Mouse (Mus musculus): ENCODE data around the gene 1110032A03Rik. TPM values are rescaled to one million over a fixed set of nuclear protein-coding genes. Genes with fewer than 3 reads are reported as not detected.

The 1110032A03Rik gene
- polyA plus RNA-seq, 1 experiment from 2014 or later: 56.2 TPM

DNA sequence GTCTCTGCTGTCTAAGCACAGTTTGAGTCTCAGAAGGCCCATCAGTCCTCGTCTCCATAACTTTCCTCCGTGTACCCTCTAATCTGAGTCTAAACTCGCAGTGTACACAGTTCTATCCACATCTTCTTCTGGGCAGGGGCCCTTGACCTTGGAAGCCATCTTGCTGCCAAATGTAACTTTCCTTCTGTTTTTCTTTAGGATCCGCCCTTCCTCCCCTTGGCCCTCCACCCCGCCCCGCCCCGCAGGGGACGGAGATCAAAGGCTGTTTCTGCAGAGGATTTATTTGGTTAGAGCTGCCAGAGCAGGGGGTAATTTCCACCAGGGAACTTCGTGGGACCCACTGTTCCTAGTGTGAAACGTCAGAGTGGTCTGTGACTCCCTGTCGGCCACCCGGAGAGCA lies 54.3 kb downstream of the 1110032A03Rik start:
- Histone ChIP-seq H3K4me2 (ENCODE audit: low read length) (no peak overlapping the region), H3K4me3 (replicated peaks; ENCODE audit: low read depth, low read length) (no peak overlapping the region), H3K27me3 (ENCODE audit: control insufficient read depth, insufficient read depth, low read length) (no peaks in the 10 kb centered on the region), H3K9me3 (ENCODE audit: control insufficient read depth, low read length) (no peaks in the 10 kb centered on the region), H3K27ac (replicated peaks; ENCODE audit: low read depth, low read length) (no peak overlapping the region), H3K9ac (replicated peaks; ENCODE audit: low read length) (no peak overlapping the region), H3K4me1 (ENCODE audit: control insufficient read depth, insufficient read depth, low read length) (peaks cover 29% of the 10 kb centered on the region), H3K36me3 (ENCODE audit: control insufficient read depth, insufficient read depth, low read length) (peaks cover 7% of the 10 kb centered on the region; the same call in 1 of the 2 replicates)
- 39% methylated on average over 12 of the region's 12 CpGs for WGBS
- DNase-seq: no peak
- ATAC-seq (ENCODE audit: low FRiP score, low TSS enrichment): no peak

DNA sequence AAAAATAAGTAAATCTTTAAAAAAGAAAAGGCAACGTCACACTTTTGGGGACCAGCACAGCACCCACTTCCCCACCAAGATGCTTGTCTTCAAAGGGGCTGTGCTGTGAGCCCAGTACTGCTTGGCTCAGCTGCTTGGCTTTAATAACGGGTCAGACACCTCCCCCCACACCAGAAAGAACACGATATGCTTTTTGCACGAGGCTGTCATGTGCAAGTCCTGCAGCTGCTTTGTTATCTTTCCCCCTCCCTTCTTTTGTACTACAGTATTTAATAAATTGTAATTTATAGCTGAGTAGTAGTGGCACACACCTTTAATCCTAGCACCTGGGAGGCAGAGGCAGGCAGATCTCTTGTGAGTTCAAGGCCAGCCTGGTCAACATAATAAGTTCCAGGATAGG lies 56.4 kb downstream of the 1110032A03Rik start:
- no peak for DNase-seq
- H3K27ac ChIP-seq (replicated peaks; ENCODE audit: low read depth, low read length): no peak overlapping the region
- peaks cover 7% of the 10 kb centered on the region; the same call in 1 of the 2 replicates for H3K36me3 ChIP-seq (ENCODE audit: control insufficient read depth, insufficient read depth, low read length)
- no peak overlapping the region for H3K9ac ChIP-seq (replicated peaks; ENCODE audit: low read length)
- no peak overlapping the region for H3K4me2 ChIP-seq (ENCODE audit: low read length)
- WGBS: 87% methylated on average over 4 of the region's 4 CpGs
- no peak for ATAC-seq (ENCODE audit: low FRiP score, low TSS enrichment)
- no peak overlapping the region for H3K4me3 ChIP-seq (replicated peaks; ENCODE audit: low read depth, low read length)
- H3K27me3 ChIP-seq (ENCODE audit: control insufficient read depth, insufficient read depth, low read length): no peaks in the 10 kb centered on the region
- H3K9me3 ChIP-seq (ENCODE audit: control insufficient read depth, low read length): no peaks in the 10 kb centered on the region
- H3K4me1 ChIP-seq (ENCODE audit: control insufficient read depth, insufficient read depth, low read length): peaks cover 10% of the 10 kb centered on the region; the same call in 1 of the 2 replicates

GRCm38 (mm10) chr9:50714188-50714587 lies 61.1 kb downstream of the 1110032A03Rik start:
- H3K4me1 ChIP-seq (ENCODE audit: control insufficient read depth, insufficient read depth, low read length): no peaks in the 10 kb centered on the region
- H3K4me2 ChIP-seq (ENCODE audit: low read length): no peak overlapping the region
- peaks cover 19% of the 10 kb centered on the region for H3K36me3 ChIP-seq (ENCODE audit: control insufficient read depth, insufficient read depth, low read length)
- no peaks in the 10 kb centered on the region for H3K9me3 ChIP-seq (ENCODE audit: control insufficient read depth, low read length)
- ATAC-seq (ENCODE audit: low FRiP score, low TSS enrichment): no peak
- DNase-seq: no peak
- H3K27ac ChIP-seq (replicated peaks; ENCODE audit: low read depth, low read length): no peak overlapping the region
- H3K4me3 ChIP-seq (replicated peaks; ENCODE audit: low read depth, low read length): no peak overlapping the region
- WGBS: 83% methylated on average over 4 of the region's 4 CpGs
- H3K27me3 ChIP-seq (ENCODE audit: control insufficient read depth, insufficient read depth, low read length): no peaks in the 10 kb centered on the region
- no peak overlapping the region for H3K9ac ChIP-seq (replicated peaks; ENCODE audit: low read length)

Other genes with a start within 250 kb of the 1110032A03Rik start
- gene Pts, start 246.8 kb downstream of the 1110032A03Rik start, polyA plus RNA-seq (2014; fragmentation: Nextera tagmentation; extraction: Ambion mirVana): 118 and 122 TPM in 2 replicates
- gene Il18, start 220.7 kb downstream of the 1110032A03Rik start, polyA plus RNA-seq (2014; fragmentation: Nextera tagmentation; extraction: Ambion mirVana): 21.7 and 23.1 TPM in 2 replicates
- 0.20 and 0.23 TPM in 2 replicates for gene Bco2, start 220.3 kb downstream of the 1110032A03Rik start, polyA plus RNA-seq (2014; fragmentation: Nextera tagmentation; extraction: Ambion mirVana)
- gene Tex12, start 214.2 kb downstream of the 1110032A03Rik start, polyA plus RNA-seq (2014; fragmentation: Nextera tagmentation; extraction: Ambion mirVana): 0.22 and 0.33 TPM in 2 replicates
- gene Sdhd, start 171.7 kb downstream of the 1110032A03Rik start, polyA plus RNA-seq (2014; fragmentation: Nextera tagmentation; extraction: Ambion mirVana): 234 and 235 TPM in 2 replicates
- gene Timm8b, start 171.6 kb downstream of the 1110032A03Rik start, polyA plus RNA-seq (2014; fragmentation: Nextera tagmentation; extraction: Ambion mirVana): 396 and 508 TPM in 2 replicates
- 2.9 and 4.9 TPM in 2 replicates for gene Pih1d2, start 158.2 kb downstream of the 1110032A03Rik start, polyA plus RNA-seq (2014; fragmentation: Nextera tagmentation; extraction: Ambion mirVana)
- gene Nkapd1, start 158.1 kb downstream of the 1110032A03Rik start, polyA plus RNA-seq (2014; fragmentation: Nextera tagmentation; extraction: Ambion mirVana): 24.2 and 25.6 TPM in 2 replicates
- gene Dlat, start 115.7 kb downstream of the 1110032A03Rik start, polyA plus RNA-seq (2014; fragmentation: Nextera tagmentation; extraction: Ambion mirVana): 48.6 and 54.9 TPM in 2 replicates
- gene Dixdc1, start 36.0 kb downstream of the 1110032A03Rik start, polyA plus RNA-seq (2014; fragmentation: Nextera tagmentation; extraction: Ambion mirVana): 31.5 and 35.1 TPM in 2 replicates
- 0.89 and 1.1 TPM in 2 replicates for gene 2310030G06Rik, start 29.0 kb downstream of the 1110032A03Rik start, polyA plus RNA-seq (2014; fragmentation: Nextera tagmentation; extraction: Ambion mirVana)
- 2.5 and 3.7 TPM in 2 replicates for gene Cryab, start 24.2 kb downstream of the 1110032A03Rik start, polyA plus RNA-seq (2014; fragmentation: Nextera tagmentation; extraction: Ambion mirVana)
- 1.5 TPM in 1 of 2 replicates, not detected in the other for gene Hspb2, start 23.2 kb downstream of the 1110032A03Rik start, polyA plus RNA-seq (2014; fragmentation: Nextera tagmentation; extraction: Ambion mirVana)
- 12.5 and 14.3 TPM in 2 replicates for gene Fdxacb1, start 7.3 kb downstream of the 1110032A03Rik start, polyA plus RNA-seq (2014; fragmentation: Nextera tagmentation; extraction: Ambion mirVana)
- gene Alg9, start 501 bp downstream of the 1110032A03Rik start, polyA plus RNA-seq (2014; fragmentation: Nextera tagmentation; extraction: Ambion mirVana): 57.7 and 60.3 TPM in 2 replicates
- 31.3 and 47.8 TPM in 2 replicates for gene Ppp2r1b, start 69.8 kb upstream of the 1110032A03Rik start, polyA plus RNA-seq (2014; fragmentation: Nextera tagmentation; extraction: Ambion mirVana)
- 13.8 and 17.0 TPM in 2 replicates for gene Sik2, start 233.6 kb upstream of the 1110032A03Rik start, polyA plus RNA-seq (2014; fragmentation: Nextera tagmentation; extraction: Ambion mirVana)